Mouse (Mus musculus) neural tube, embryonic 12.5 days (tissue): ENCODE measurements at regions not wholly inside any gene's neighbourhood (a gene's known extent, or its start where the extent isn't known, plus 50 kb on each side); places are given as distances from the start of the nearest gene placed in this dataset.

Experiments
- ATAC-seq: fragments of 200-750 bp; cut with Nextera tagmentation; 2 replicates; pipeline ENCODE4 v1.8.0; 2017; ENCODE audit warnings: low read depth, mild to moderate bottlenecking, moderate TSS enrichment, moderate library complexity; ENCODE audit not compliant: low FRiP score
- H3K27ac ChIP-seq: fragments of 300-500 bp; sonication (generic); 2 replicates; pipeline ENCODE4 v1.5.1; 2016
- H3K27me3 ChIP-seq: fragments of 300-500 bp; sonication (generic); replicated peaks from 2 replicates; pipeline ENCODE4 v1.6.1; 2016; ENCODE audit warnings: mild to moderate bottlenecking
- H3K36me3 ChIP-seq: fragments of 300-500 bp; sonication (generic); 2 replicates; pipeline ENCODE4 v1.6.1; 2016; ENCODE audit warnings: mild to moderate bottlenecking
- H3K4me1 ChIP-seq: fragments of 300-500 bp; sonication (generic); 2 replicates; pipeline ENCODE4 v1.6.1; 2016
- H3K4me2 ChIP-seq: fragments of 300-500 bp; sonication (generic); replicated peaks from 2 replicates; pipeline ENCODE4 v1.6.1; 2016; ENCODE audit warnings: mild to moderate bottlenecking
- H3K4me3 ChIP-seq: fragments of 300-500 bp; sonication (generic); 2 replicates; pipeline ENCODE4 v1.5.1; 2016
- H3K9ac ChIP-seq: fragments of 300-500 bp; sonication (generic); 2 replicates; pipeline ENCODE4 v1.6.1; 2016; ENCODE audit warnings: mild to moderate bottlenecking
- H3K9me3 ChIP-seq: fragments of 300-500 bp; sonication (generic); 2 replicates; pipeline ENCODE4 v1.6.1; 2016; ENCODE audit warnings: mild to moderate bottlenecking
- WGBS: fragments of 180-500 bp; shearing (Covaris S2); methylation state at CpG from one replicate; pipeline ENCODE4 v1.1.7; 2016; 5-methylcytosine and 5-hydroxymethylcytosine counted together

- Histone ChIP-seq H3K27ac (no peak overlapping the region), H3K4me2 (no peak overlapping the region), H3K9me3 (no peaks in the 10 kb centered on the region), H3K4me3 (no peak overlapping the region), H3K4me1 (no peaks in the 10 kb centered on the region), H3K27me3 (no peaks in the 10 kb centered on the region), H3K9ac (no peak overlapping the region), H3K36me3 (no peaks in the 10 kb centered on the region)
- 19% methylated on average over 1 of the region's 1 CpGs for WGBS
- ATAC-seq, result no peak
Measured at GRCm38 (mm10) chr14:110276192-110276591, 478.8 kb downstream of the Slitrk6 start.

- no peaks in the 10 kb centered on the region for H3K27me3 ChIP-seq
- H3K9me3 ChIP-seq, result no peaks in the 10 kb centered on the region
- WGBS, result 73% methylated on average over 2 of the region's 2 CpGs
- no peak for ATAC-seq
- no peak overlapping the region for H3K9ac ChIP-seq
- no peak overlapping the region for H3K4me3 ChIP-seq
- H3K4me1 ChIP-seq, result no peaks in the 10 kb centered on the region
- no peaks in the 10 kb centered on the region for H3K36me3 ChIP-seq
- H3K4me2 ChIP-seq, result no peak overlapping the region
- no peak overlapping the region for H3K27ac ChIP-seq
Measured at GRCm38 (mm10) chr14:110271270-110271669, 483.7 kb downstream of the Slitrk6 start.

- H3K4me2 ChIP-seq, result no peak overlapping the region
- H3K27ac ChIP-seq, result no peak overlapping the region
- H3K27me3 ChIP-seq, result no peaks in the 10 kb centered on the region
- no peak overlapping the region for H3K9ac ChIP-seq
- H3K4me1 ChIP-seq, result no peaks in the 10 kb centered on the region
- no peak for ATAC-seq
- no peaks in the 10 kb centered on the region for H3K36me3 ChIP-seq
- H3K4me3 ChIP-seq, result no peak overlapping the region
- no peaks in the 10 kb centered on the region for H3K9me3 ChIP-seq
- WGBS, result 86% methylated on average over 1 of the region's 1 CpGs
Measured at GRCm38 (mm10) chr14:110244466-110244865, 510.5 kb downstream of the Slitrk6 start.

- Histone ChIP-seq H3K27ac (no peak overlapping the region), H3K27me3 (no peaks in the 10 kb centered on the region), H3K36me3 (no peaks in the 10 kb centered on the region), H3K4me2 (no peak overlapping the region), H3K9ac (no peak overlapping the region), H3K4me1 (no peaks in the 10 kb centered on the region), H3K9me3 (no peaks in the 10 kb centered on the region), H3K4me3 (no peak overlapping the region)
- 95% methylated on average over 2 of the region's 2 CpGs for WGBS
- ATAC-seq, result no peak
Measured at GRCm38 (mm10) chr14:110243549-110243948, 511.4 kb downstream of the Slitrk6 start.

- H3K27ac ChIP-seq, result no peak overlapping the region
- 0 out of 2 replicates have a peak, but pooled peaks have one; percentile 63 for ATAC-seq
- 42% methylated on average over 2 of the region's 2 CpGs for WGBS
- no peaks in the 10 kb centered on the region for H3K27me3 ChIP-seq
- no peaks in the 10 kb centered on the region for H3K4me1 ChIP-seq
- no peak overlapping the region for H3K9ac ChIP-seq
- no peaks in the 10 kb centered on the region for H3K9me3 ChIP-seq
- no peaks in the 10 kb centered on the region for H3K36me3 ChIP-seq
- H3K4me3 ChIP-seq, result no peak overlapping the region
- H3K4me2 ChIP-seq, result no peak overlapping the region
Measured at GRCm38 (mm10) chr14:110238800-110239199, 516.1 kb downstream of the Slitrk6 start.

- H3K4me2 ChIP-seq, result no peak overlapping the region
- H3K9me3 ChIP-seq, result no peaks in the 10 kb centered on the region
- ATAC-seq, result no peak
- no peaks in the 10 kb centered on the region for H3K27me3 ChIP-seq
- no peak overlapping the region for H3K27ac ChIP-seq
- H3K9ac ChIP-seq, result no peak overlapping the region
- 90% methylated on average over 6 of the region's 6 CpGs for WGBS
- H3K4me3 ChIP-seq, result no peak overlapping the region
- no peaks in the 10 kb centered on the region for H3K36me3 ChIP-seq
- no peaks in the 10 kb centered on the region for H3K4me1 ChIP-seq
Measured at GRCm38 (mm10) chr14:110224678-110225446, 530.1 kb downstream of the Slitrk6 start.

GRCm38 (mm10) chr14:110190987-110191607 is 563.9 kb downstream of the Slitrk6 start:
- Histone ChIP-seq H3K9me3 (no peaks in the 10 kb centered on the region), H3K27ac (no peak overlapping the region), H3K4me2 (no peak overlapping the region), H3K36me3 (no peaks in the 10 kb centered on the region), H3K9ac (no peak overlapping the region), H3K4me3 (no peak overlapping the region), H3K27me3 (no peaks in the 10 kb centered on the region), H3K4me1 (no peaks in the 10 kb centered on the region)
- whole genome bisulfite sequencing, result 78% methylated on average over 2 of the region's 2 CpGs
- ATAC-seq, result no peak

- no peaks in the 10 kb centered on the region for H3K4me1 ChIP-seq
- no peak overlapping the region for H3K9ac ChIP-seq
- H3K4me2 ChIP-seq, result no peak overlapping the region
- H3K27ac ChIP-seq, result no peak overlapping the region
- H3K9me3 ChIP-seq, result no peaks in the 10 kb centered on the region
- no peaks in the 10 kb centered on the region for H3K36me3 ChIP-seq
- no peak for ATAC-seq
- no peaks in the 10 kb centered on the region for H3K27me3 ChIP-seq
- 82% methylated on average over 3 of the region's 3 CpGs for WGBS
- no peak overlapping the region for H3K4me3 ChIP-seq
Measured at GRCm38 (mm10) chr14:110190471-110190870, 564.5 kb downstream of the Slitrk6 start.

- no peak for ATAC-seq
- no peak overlapping the region for H3K27ac ChIP-seq
Measured at GRCm38 (mm10) chr14:110179166-110179565, 575.8 kb downstream of the Slitrk6 start.

GRCm38 (mm10) chr14:110171162-110172117 is 583.5 kb downstream of the Slitrk6 start:
- no peaks in the 10 kb centered on the region for H3K36me3 ChIP-seq
- no peak overlapping the region for H3K9ac ChIP-seq
- no peak for ATAC-seq
- H3K27ac ChIP-seq, result no peak overlapping the region
- H3K4me2 ChIP-seq, result no peak overlapping the region
- no peak overlapping the region for H3K4me3 ChIP-seq
- WGBS, result 82% methylated on average over 3 of the region's 3 CpGs
- H3K9me3 ChIP-seq, result no peaks in the 10 kb centered on the region
- no peaks in the 10 kb centered on the region for H3K27me3 ChIP-seq
- H3K4me1 ChIP-seq, result no peaks in the 10 kb centered on the region

More at GRCm38 (mm10) chr14:110179166-110179565, 575.8 kb downstream of the Slitrk6 start:
- Histone ChIP-seq H3K36me3 (no peaks in the 10 kb centered on the region), H3K4me2 (no peak overlapping the region), H3K9me3 (no peaks in the 10 kb centered on the region), H3K9ac (no peak overlapping the region), H3K4me1 (no peaks in the 10 kb centered on the region), H3K4me3 (no peak overlapping the region), H3K27me3 (no peaks in the 10 kb centered on the region)

- no peaks in the 10 kb centered on the region for H3K4me1 ChIP-seq
- H3K27ac ChIP-seq, result no peak overlapping the region
- no peak overlapping the region for H3K4me3 ChIP-seq
- WGBS, result 21% methylated on average over 5 of the region's 5 CpGs
- no peak overlapping the region for H3K9ac ChIP-seq
- no peaks in the 10 kb centered on the region for H3K9me3 ChIP-seq
- H3K4me2 ChIP-seq, result no peak overlapping the region
- no peaks in the 10 kb centered on the region for H3K27me3 ChIP-seq
- H3K36me3 ChIP-seq, result no peaks in the 10 kb centered on the region
- ATAC-seq, result no peak
Measured at GRCm38 (mm10) chr14:110168632-110169031, 586.3 kb downstream of the Slitrk6 start.

- Histone ChIP-seq H3K4me1 (no peaks in the 10 kb centered on the region), H3K9ac (no peak overlapping the region), H3K4me3 (no peak overlapping the region), H3K36me3 (no peaks in the 10 kb centered on the region), H3K27ac (no peak overlapping the region), H3K4me2 (no peak overlapping the region), H3K9me3 (no peaks in the 10 kb centered on the region), H3K27me3 (no peaks in the 10 kb centered on the region)
- 78% methylated on average over 5 of the region's 5 CpGs for WGBS
- no peak for ATAC-seq
Measured at GRCm38 (mm10) chr14:110128265-110128664, 626.7 kb downstream of the Slitrk6 start.
